Mouse (Mus musculus): ENCODE data around the gene Fbxw10.

The Fbxw10 gene

GRCm38 (mm10) chr11:62909720-62910306 lies 62.9 kb downstream of the Fbxw10 start:
- DNase-seq (ENCODE audit: low spot score) = no peak

- DNase-seq (ENCODE audit: low spot score) = peak; percentile 22
These were observed 64.5 kb downstream of the Fbxw10 start for GRCm38 (mm10) chr11:62911362-62911761.

GRCm38 (mm10) chr11:62913141-62913540 lies 66.3 kb downstream of the Fbxw10 start:
- no peak for DNase-seq (ENCODE audit: low spot score)

GRCm38 (mm10) chr11:62914532-62914931 lies 67.7 kb downstream of the Fbxw10 start:
- DNase-seq (ENCODE audit: low spot score) = peak; percentile 37

GRCm38 (mm10) chr11:62915486-62915885 lies 68.6 kb downstream of the Fbxw10 start:
- DNase-seq (ENCODE audit: low spot score) = no peak

GRCm38 (mm10) chr11:62916765-62917164 lies 69.9 kb downstream of the Fbxw10 start:
- no peak for DNase-seq (ENCODE audit: low spot score)

GRCm38 (mm10) chr11:62919946-62920742 lies 73.3 kb downstream of the Fbxw10 start:
- DNase-seq (ENCODE audit: low spot score) = no peak

- DNase-seq (ENCODE audit: low spot score) = no peak
These were observed 73.8 kb downstream of the Fbxw10 start for GRCm38 (mm10) chr11:62920743-62921050.

- peak; percentile 98 for DNase-seq (ENCODE audit: low spot score)
These were observed 74.4 kb downstream of the Fbxw10 start for GRCm38 (mm10) chr11:62921052-62921977.

GRCm38 (mm10) chr11:62924091-62924761 lies 77.4 kb downstream of the Fbxw10 start:
- no peak for DNase-seq (ENCODE audit: low spot score)

Measured in embryo, embryonic 10.5 days (tissue).